11 mouse cellular contexts compared by ENCODE assay signal in the genomic region with DNA sequence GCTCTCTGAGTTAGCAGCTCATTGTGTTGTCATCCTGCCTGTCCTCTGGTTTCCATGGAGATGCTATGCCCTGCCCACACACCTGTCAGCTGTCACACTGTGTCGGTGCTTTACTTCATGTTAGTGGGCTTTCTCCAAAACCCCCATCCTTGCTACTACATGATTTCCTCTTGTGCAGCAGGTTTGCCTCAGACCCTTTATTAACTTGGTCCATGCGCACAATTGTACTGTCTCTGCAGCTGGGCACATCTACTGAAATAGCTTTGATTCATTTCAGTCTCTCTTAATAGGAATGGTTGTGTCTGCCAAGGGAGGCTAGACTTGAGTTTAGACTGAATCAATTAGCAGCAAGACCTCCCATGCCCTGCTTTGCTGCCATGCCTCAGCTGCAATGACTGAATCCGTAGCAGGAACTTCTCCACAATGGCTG.
DNase-seq lines count a peak whose midpoint lies in the region; ATAC-seq and TF ChIP-seq lines count a peak whose summit lies in the region.
"Had no signal": no experiment of that assay in that cellular context is flagged by ENCODE, and none has a peak within 500 bp of the region (broad histone marks: within the 10 kb centered on the region; RNA-seq: fewer than 3 reads in every experiment).

No protein-coding gene starts in this region.

- no peaks in the 10 kb centered on the region for H3K36me3 ChIP-seq in hindbrain, embryonic 15.5 days
- no peaks in the 10 kb centered on the region for H3K36me3 ChIP-seq in midbrain, postnatal 0 days (ENCODE audit: insufficient read depth, low read length)
- H3K36me3 ChIP-seq in heart, embryonic 12.5 days: no peaks in the 10 kb centered on the region
- no peaks in the 10 kb centered on the region for H3K36me3 ChIP-seq in heart, adult 2 months (ENCODE audit: control insufficient read depth, insufficient read depth, low read length)

- intact Hi-C loops in heart, adult 2 months (cut with DNase I): no loop called here
- intact Hi-C loops in gastrocnemius, adult 2 months (cut with DNase I): no loop called here

- no peaks in the 10 kb centered on the region for H3K27me3 ChIP-seq in hindbrain, embryonic 15.5 days
- no peaks in the 10 kb centered on the region for H3K27me3 ChIP-seq in midbrain, postnatal 0 days (ENCODE audit: insufficient read depth, low read length)
- H3K27me3 ChIP-seq in heart, embryonic 12.5 days (replicated peaks): no peaks in the 10 kb centered on the region
- no peaks in the 10 kb centered on the region for H3K27me3 ChIP-seq in heart, adult 2 months (ENCODE audit: control insufficient read depth, insufficient read depth, low read length)

- TF ChIP-seq CTCF in midbrain, postnatal 0 days (IDR thresholded peaks at IDR 0.05): no peak
- TF ChIP-seq CTCF in heart, adult 2 months (IDR thresholded peaks at IDR 0.05): no peak
- no peak for TF ChIP-seq CTCF in gastrocnemius, adult 2 months (IDR thresholded peaks at IDR 0.05)

- TF ChIP-seq POLR2A in heart, adult 2 months (IDR thresholded peaks at IDR 0.05; ENCODE audit: insufficient read depth, low read depth, low read length): no peak

- no peaks in the 10 kb centered on the region for H3K9me3 ChIP-seq in hindbrain, embryonic 15.5 days
- H3K9me3 ChIP-seq in midbrain, postnatal 0 days (ENCODE audit: low read length): no peaks in the 10 kb centered on the region
- no peaks in the 10 kb centered on the region for H3K9me3 ChIP-seq in heart, embryonic 12.5 days (replicated peaks)

- H3K9ac ChIP-seq in hindbrain, embryonic 15.5 days: no peak overlapping the region
- no peak overlapping the region for H3K9ac ChIP-seq in midbrain, postnatal 0 days (replicated peaks; ENCODE audit: low read length, poor library complexity, severe bottlenecking)
- H3K9ac ChIP-seq in heart, embryonic 12.5 days: no peak overlapping the region
- no peak overlapping the region for H3K9ac ChIP-seq in heart, adult 2 months (ENCODE audit: low read depth, low read length)

- peak; percentile 15 for DNase-seq in layer of hippocampus, adult 11-12 months (ENCODE audit: low spot score)
- no peak for DNase-seq in layer of hippocampus, postnatal 25 days (ENCODE audit: extremely low spot score in 1 of 2, low spot score in 1 of 2)
- peak; percentile 73 for DNase-seq in midbrain, postnatal 0 days (ENCODE audit: low spot score)
- no peak for DNase-seq in heart, adult 2 months
- DNase-seq in gastrocnemius, adult 2 months: no peak
- DNase-seq: cerebellum, postnatal 36 days; lung, adult 2 months; spleen, adult 18-20 months had no signal

- H3K4me3 ChIP-seq in hindbrain, embryonic 15.5 days: no peak overlapping the region
- H3K4me3 ChIP-seq in midbrain, postnatal 0 days (ENCODE audit: low read depth, low read length): no peak overlapping the region
- no peak overlapping the region for H3K4me3 ChIP-seq in heart, embryonic 12.5 days
- no peak overlapping the region for H3K4me3 ChIP-seq in heart, adult 2 months
- no peak overlapping the region for H3K4me3 ChIP-seq in gastrocnemius, adult 2 months

- TF ChIP-seq EP300 in heart, adult 2 months (IDR thresholded peaks at IDR 0.05; ENCODE audit: insufficient read depth, low read depth, low read length): no peak

- H3K4me1 ChIP-seq in hindbrain, embryonic 15.5 days (replicated peaks): peaks cover 7% of the 10 kb centered on the region
- peaks cover 6% of the 10 kb centered on the region; the same call in 1 of the 2 replicates for H3K4me1 ChIP-seq in midbrain, postnatal 0 days (ENCODE audit: insufficient read depth, low read length)
- H3K4me1 ChIP-seq in heart, embryonic 12.5 days (replicated peaks): peaks cover 11% of the 10 kb centered on the region
- H3K4me1 ChIP-seq in heart, adult 2 months (ENCODE audit: control insufficient read depth, insufficient read depth, low read length): no peaks in the 10 kb centered on the region; the same call in 1 of the 2 replicates

- peak; percentile 81 for ATAC-seq in activated CD4-positive, CD25-positive, alpha-beta regulatory T cell, adult 4 months
- peak; percentile 79 for ATAC-seq in hindbrain, embryonic 15.5 days (ENCODE audit: low FRiP score, low read depth)
- peak; percentile 58; the same call in 1 of the 2 replicates for ATAC-seq in midbrain, postnatal 0 days (ENCODE audit: low FRiP score)
- no peak for ATAC-seq in heart, embryonic 12.5 days (ENCODE audit: insufficient number of reproducible peaks, low FRiP score)

- no peaks in the 10 kb centered on the region for H3K79me2 ChIP-seq in heart, adult 2 months (replicated peaks; ENCODE audit: control insufficient read depth, insufficient read depth, low read length)

- H3K27ac ChIP-seq in hindbrain, embryonic 15.5 days (replicated peaks): peak overlapping the region; percentile 23; the same call in 1 of the 2 replicates
- no peak overlapping the region for H3K27ac ChIP-seq in midbrain, postnatal 0 days (ENCODE audit: low read depth, low read length)
- no peak overlapping the region for H3K27ac ChIP-seq in heart, embryonic 12.5 days (ENCODE audit: poor library complexity, severe bottlenecking)
- no peak overlapping the region for H3K27ac ChIP-seq in heart, adult 2 months
- no peak overlapping the region for H3K27ac ChIP-seq in gastrocnemius, adult 2 months

- no peak overlapping the region for H3K4me2 ChIP-seq in hindbrain, embryonic 15.5 days
- no peak overlapping the region for H3K4me2 ChIP-seq in midbrain, postnatal 0 days (ENCODE audit: low read depth, low read length, poor library complexity, severe bottlenecking)
- no peak overlapping the region for H3K4me2 ChIP-seq in heart, embryonic 12.5 days

- 35% methylated on average over 3 of the region's 3 CpGs for WGBS in hindbrain, embryonic 15.5 days
- WGBS in midbrain, postnatal 0 days: 32% methylated on average over 3 of the region's 3 CpGs
- WGBS in heart, embryonic 12.5 days: 60% methylated on average over 3 of the region's 3 CpGs
- WGBS in heart, adult 2 months: 70% methylated on average over 3 of the region's 3 CpGs

Comparison
In these comparisons a context has a peak if more than half of its experiments do, and no peak if none do; other contexts are left out.
1. DNase-seq: peak in layer of hippocampus, adult 11-12 months (single experiment) and midbrain, postnatal 0 days (single experiment); none in layer of hippocampus, postnatal 25 days (0 of 2), heart, adult 2 months (0 of 2) and gastrocnemius, adult 2 months (single experiment).